Mouse (Mus musculus): ENCODE measurements at regions not wholly inside any gene's neighbourhood (a gene's known extent, or its start where the extent isn't known, plus 50 kb on each side); places are given as distances from the start of the nearest gene placed in this dataset.

DNA sequence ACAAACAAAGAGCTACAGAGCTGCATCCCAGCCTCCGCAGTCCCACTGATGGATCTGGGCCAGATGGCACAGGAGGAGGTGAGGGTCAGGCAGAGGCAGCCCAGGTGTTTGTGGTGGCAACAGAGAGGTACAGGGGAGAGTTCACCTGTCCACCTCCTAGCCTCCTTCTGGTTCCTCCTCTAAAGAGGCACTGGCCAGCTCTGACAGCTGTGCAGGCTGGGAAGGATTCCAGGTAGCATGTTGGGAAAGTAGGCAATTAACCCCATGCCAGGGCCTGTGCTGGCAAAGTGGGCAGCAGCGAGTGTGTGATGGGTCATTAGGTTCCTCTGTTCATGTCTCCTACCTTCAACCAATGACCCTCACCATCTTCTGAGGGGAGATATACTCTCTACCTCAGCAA, 212.1 kb downstream of the Cbln1 start:
- TF ChIP-seq CTCF (conservative IDR thresholded peaks at IDR 0.05; ENCODE audit: insufficient read depth, insufficient read length, low read depth, low read length) (no peak), POLR2A (IDR thresholded peaks at IDR 0.05; ENCODE audit: low read depth, low read length) (no peak)
